Mouse (Mus musculus): ENCODE measurements around the gene Ttll1.
"Not testable (repeated sequence)": the region's sequence is repeated elsewhere in the genome, so short reads cannot be mapped to it uniquely, and the experiment has no call there.

The Ttll1 gene

GRCm38 (mm10) chr15:83482645-83483224 lies 28.0 kb downstream of the Ttll1 start:
- no peak for DNase-seq (ENCODE audit: low read depth)

- DNase-seq (ENCODE audit: low read depth), result no peak
Observed at GRCm38 (mm10) chr15:83481236-83481780, 29.4 kb downstream of the Ttll1 start.

GRCm38 (mm10) chr15:83479818-83480217 lies 30.9 kb downstream of the Ttll1 start:
- no peak for DNase-seq (ENCODE audit: low read depth)

GRCm38 (mm10) chr15:83478096-83478495 lies 32.6 kb downstream of the Ttll1 start:
- DNase-seq (ENCODE audit: low read depth), result no peak

DNA sequence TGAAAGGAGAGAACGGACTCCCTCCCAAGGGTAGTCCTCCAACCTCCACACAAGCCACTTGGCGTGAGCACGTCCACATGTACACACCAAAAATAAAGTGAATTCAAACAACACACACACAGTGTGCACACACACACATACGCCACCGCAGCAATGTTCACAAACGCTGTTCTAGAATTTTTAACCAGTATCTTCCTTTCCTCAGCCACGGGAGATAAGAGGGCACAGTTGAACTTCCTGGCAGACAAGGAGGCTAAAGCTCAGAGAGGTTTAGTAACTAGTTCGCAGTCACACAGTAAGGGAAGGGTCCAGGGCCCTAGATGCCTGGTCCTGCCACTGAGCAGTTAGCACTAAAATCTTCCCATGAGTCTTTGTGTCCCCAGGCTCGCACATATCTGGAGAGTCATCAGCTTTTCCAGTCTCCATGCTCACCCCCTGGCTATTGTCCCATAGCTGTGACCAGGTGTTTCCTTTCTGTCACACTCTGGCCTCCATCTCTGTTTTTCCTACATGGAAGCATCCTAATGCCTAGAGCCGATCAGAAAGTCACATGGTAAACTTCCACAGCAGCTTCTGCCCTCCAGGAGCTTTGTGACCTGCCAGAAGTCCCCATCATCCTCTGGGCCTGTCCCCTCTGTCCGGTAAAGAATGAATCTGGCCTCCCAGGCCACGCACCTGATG lies 34.0 kb downstream of the Ttll1 start:
- no peak for DNase-seq (ENCODE audit: low read depth)

DNA sequence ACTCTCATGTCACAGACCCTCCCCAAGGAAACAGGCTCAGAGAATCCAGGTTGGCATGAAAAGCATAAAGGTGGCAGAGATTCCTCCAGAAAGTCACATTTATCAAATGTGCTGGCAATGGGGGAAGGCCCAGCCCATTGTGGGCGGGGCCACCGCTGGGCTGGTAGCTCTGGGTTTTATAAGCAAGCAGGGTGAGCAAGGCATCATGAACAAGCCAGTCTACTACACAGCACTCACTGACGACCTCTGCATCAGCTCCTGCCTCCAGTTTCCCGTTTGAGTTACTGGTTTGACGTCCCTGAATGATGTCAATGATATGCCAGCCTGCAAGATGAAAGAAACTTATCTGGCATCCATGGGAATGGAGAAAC lies 36.2 kb downstream of the Ttll1 start:
- no peak for DNase-seq (ENCODE audit: low read depth)

DNA sequence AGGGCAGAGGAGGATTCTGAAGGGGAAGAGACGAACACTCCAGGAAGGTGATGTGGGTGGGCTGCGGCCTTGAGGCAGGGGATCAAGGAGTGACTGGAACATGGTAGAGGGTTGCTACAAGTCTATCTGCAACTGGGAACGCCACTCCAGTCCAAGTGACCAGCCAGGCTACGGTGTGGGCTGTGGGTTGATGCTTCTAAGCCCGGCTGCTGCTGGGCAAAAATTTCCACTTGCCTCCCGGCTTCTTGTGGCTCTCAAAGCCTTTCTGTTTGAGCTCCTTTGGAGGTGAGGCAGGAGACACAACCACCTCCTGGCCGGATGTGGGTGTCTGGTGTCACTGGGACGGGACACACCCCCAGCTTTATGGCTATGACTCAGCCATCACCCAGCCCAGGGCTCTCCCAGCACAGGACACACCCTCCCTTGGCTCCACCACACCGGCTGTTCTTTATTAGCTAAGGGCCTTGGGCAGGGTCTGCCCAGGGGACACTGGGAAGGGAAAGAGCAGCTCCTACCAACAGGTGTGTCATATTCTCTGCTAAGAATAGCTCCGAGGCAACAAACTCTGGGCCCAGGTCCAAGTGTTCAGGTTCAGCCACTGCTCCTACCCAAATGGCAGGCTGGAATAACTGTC lies 36.7 kb downstream of the Ttll1 start:
- DNase-seq (ENCODE audit: low read depth), result peak; percentile 91

- no peak for DNase-seq (ENCODE audit: low read depth)
Observed at GRCm38 (mm10) chr15:83473251-83473650, 37.4 kb downstream of the Ttll1 start.

GRCm38 (mm10) chr15:83471476-83471875 lies 39.2 kb downstream of the Ttll1 start:
- peak; percentile 94 for DNase-seq (ENCODE audit: low read depth)

DNA sequence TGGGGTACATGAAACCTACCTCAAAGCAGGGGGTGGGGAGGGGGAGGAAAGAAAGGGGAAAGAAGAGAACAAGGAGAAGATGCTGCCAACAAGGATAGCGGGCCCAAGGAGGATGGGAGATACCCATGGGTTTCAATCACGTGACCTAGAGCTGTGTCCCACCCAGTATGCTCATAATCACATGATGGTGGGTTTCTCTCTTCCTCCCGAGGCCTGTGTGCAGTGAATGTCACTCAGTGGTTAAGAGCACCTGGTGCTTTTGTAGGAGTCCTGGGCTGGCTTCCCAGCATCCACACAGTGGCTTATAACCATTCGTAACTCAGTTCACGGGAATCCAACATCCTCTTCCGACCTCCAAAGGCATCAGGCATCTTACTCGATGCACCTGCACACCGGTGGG lies 40.2 kb downstream of the Ttll1 start:
- DNase-seq (ENCODE audit: low read depth), result no peak

DNA sequence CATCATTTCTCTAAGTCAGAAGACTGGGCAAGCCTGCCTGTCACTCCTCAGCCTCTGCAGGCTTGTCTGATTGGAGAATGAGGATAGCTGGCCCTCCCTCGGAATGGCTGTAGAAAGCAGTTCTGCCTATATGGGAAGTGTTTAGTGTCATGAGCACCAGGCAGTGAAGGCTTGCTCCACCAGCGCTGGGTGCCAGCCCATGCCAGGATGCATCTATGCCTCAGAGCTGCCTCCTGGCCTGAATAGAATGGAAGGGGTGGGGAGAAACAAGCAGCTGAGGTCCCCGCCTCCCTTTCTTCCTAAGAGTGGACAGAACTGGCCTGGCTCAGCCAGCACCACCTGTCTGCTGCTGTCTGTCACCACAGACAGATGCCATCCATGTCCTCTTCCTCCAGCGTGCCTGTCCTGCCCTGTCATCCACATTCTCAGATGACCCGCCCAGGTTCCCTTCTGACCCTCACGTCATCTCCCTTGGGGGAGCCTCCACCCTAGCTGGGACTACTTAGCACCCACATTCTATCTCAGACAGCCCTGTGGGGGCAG lies 41.3 kb downstream of the Ttll1 start:
- no peak for DNase-seq (ENCODE audit: low read depth)

GRCm38 (mm10) chr15:83467232-83467966 lies 43.3 kb downstream of the Ttll1 start:
- no peak for DNase-seq (ENCODE audit: low read depth)

DNA sequence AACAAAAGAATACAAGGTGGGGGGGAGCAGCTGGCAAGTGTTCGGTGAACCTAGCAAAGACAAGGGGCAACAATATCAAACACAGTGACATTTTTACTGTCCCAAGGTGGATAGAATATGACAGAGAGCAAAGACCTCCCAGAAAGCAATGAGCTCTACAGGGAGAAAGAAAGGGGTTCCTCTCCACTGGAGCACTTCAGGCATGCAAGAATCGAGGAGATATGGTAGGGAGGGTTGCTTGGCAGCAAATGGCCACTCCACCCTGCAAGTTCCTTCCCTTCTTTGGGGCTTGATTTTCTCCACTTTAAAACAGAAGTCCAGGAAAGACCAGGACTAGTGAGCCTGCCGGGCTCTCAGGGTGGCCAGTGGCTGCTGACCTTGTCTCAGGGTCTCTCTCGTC lies 44.4 kb downstream of the Ttll1 start:
- no peak for DNase-seq (ENCODE audit: low read depth)

DNA sequence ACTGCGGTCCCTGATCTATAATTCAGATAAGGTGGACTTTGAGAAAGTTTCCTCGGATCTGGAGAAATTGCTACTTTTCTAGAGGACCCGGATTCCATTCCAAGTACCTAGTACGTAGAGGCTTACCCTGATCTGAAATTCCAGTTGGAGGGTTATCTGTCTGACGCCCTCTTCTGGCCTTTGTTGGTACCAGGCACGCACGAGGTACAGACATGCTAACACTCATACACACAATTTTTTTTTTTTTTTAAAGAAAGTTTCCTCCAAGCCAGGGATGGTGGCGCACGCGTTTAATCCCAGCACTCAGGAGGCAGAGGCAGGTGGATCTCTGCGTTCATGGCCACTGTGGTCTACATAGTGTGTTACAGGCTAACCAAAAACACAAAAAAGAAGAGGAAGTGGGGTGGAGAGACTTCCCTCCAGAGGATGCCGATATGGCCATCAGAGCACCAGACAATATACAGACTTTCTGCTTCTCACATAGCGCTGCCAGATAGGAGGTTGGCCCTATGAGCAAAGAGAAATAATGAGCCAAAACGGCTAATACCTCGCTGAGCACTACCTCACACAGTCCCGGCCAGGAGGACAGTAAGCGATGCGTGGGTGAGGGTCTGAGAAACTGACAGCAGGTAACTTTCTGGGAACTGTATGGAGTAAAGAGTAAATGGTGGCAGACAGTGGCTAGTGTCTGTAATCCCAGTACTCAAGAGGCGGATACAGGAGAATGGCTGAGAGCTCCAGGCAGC lies 45.6 kb downstream of the Ttll1 start:
- no peak for DNase-seq (ENCODE audit: low read depth)

DNA sequence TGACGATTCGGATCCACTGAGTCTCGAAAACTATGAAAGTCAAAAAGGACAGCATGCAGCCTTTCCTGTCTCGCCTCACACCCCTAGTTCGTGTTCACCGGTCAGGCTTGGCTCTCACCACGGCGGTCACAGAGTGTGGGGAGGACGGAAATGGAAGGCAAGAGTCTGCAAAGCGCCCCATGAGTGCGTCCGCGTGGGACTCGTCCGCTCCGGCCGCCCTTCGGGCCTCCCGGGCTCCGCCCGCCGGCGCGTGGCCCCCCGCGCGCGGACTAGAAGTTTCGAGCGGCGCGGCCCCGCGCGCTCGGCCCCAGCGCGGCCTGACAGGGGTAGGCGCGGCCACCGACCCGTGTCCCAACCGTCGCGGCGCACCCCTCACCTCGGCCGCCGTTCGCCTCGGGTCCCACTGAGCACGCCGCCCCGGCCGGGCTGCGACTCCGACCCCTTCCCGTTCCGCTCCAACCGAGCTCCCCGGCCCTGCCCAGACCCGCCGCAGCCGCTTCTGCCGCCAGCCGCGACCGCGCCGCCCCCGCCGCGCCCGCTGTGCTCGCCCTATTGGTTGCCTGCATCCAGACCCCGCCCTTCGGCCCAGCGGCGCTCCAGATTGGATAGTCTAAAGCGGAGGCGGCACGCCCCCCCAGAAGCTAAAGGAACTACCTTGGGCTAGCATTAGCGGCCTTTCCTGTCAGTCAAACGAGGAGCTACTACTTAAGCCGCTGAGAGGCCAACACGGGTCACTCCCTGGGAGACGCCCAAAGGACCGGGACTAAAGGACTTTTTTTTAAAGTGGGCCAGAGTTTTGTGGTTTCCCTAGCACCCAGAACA lies 46.4 kb downstream of the Ttll1 start, which contains the start of gene Pacsin2:
TSS of gene Pacsin2 (minus strand) at position 524 of the 822 bp plus-strand sequence.
- peak; percentile 93 for DNase-seq (ENCODE audit: low read depth)

GRCm38 (mm10) chr15:83463369-83464082 lies 47.2 kb downstream of the Ttll1 start:
- DNase-seq (ENCODE audit: low read depth), result no peak

DNA sequence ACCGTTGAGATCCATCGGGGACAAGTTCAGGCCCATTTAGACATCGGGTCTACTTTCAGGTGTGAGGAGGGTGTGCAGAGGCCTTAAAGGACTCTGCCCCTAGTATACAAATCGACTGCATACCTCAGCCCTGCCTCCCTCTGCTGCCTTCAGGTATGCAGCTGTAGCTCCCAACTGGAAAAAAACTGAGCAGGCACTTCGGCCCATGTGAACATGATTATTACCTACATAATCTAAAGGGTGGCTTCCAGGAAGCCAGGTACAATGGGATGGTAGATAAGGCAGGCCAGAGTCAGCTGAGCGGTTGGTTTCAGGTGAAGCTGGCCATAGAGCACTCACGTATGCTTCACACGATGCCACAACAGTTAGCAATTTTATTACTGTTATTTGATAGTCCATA lies 48.3 kb downstream of the Ttll1 start:
- DNase-seq (ENCODE audit: low read depth), result not testable (repeated sequence)

DNA sequence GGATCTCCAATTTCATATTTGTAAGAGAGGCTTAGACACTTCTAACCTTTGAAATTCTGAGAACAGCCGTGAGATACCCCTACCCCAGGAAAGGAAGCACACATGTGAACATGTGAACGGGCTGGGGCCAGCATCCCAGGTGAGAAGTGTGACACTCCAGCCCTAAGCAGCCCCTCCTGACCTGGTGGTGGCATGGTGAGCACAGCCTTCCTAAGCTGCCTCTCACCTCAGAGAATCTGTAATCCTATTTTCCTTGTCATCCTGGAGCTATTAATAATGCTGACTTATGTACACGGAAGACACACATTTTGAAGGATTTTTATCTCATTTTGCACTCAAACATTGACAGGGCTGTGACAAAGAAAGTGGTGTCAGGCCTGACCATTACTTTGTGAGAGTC lies 49.8 kb downstream of the Ttll1 start:
- DNase-seq (ENCODE audit: low read depth), result no peak

DNA sequence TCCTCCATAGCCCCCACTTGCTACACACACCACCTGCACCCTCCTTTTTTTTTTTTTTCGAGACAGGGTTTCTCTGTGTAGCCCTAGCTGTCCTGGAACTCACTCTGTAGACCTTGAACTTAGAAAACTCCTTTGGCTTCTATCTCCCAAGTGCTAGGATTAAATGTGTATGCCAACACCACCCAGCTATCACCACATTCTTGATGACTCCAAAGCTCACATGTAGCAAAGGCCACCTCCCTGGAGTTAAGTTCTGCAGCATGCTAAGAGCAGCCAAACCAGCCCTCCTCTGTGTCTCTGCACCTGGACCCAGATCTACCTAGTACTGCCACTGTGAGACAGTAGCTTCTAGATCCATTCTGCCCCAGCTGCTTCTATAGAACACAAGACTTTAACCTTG lies 53.2 kb downstream of the Ttll1 start:
- no peak for DNase-seq (ENCODE audit: low read depth)

DNA sequence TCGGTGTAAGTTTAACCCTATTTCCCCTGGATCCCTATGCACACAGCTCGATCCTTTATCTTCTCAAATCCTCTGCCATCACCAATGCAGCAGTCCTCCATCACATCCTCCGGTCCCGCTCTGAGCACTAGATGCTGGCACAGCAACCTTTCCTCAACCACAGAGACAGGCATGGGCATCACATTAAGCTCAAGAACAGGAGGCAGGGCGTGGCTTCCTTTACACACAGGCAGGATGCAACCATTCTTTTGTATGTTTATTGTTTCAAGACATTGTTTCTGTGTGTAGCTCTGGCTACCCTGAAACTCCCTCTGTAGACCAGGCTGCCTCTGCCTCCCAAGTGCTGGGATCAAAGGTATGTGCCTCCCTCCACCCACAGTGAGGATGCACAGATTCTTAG lies 55.1 kb downstream of the Ttll1 start:
- DNase-seq (ENCODE audit: low read depth), result no peak
